Mouse (Mus musculus): ENCODE measurements around the gene Syf2. TPM values are rescaled to one million over a fixed set of nuclear protein-coding genes. Genes with fewer than 3 reads are reported as not detected.

The Syf2 gene
- polyA plus RNA-seq, 1 experiment from 2014 or later = 77.3 TPM

DNA sequence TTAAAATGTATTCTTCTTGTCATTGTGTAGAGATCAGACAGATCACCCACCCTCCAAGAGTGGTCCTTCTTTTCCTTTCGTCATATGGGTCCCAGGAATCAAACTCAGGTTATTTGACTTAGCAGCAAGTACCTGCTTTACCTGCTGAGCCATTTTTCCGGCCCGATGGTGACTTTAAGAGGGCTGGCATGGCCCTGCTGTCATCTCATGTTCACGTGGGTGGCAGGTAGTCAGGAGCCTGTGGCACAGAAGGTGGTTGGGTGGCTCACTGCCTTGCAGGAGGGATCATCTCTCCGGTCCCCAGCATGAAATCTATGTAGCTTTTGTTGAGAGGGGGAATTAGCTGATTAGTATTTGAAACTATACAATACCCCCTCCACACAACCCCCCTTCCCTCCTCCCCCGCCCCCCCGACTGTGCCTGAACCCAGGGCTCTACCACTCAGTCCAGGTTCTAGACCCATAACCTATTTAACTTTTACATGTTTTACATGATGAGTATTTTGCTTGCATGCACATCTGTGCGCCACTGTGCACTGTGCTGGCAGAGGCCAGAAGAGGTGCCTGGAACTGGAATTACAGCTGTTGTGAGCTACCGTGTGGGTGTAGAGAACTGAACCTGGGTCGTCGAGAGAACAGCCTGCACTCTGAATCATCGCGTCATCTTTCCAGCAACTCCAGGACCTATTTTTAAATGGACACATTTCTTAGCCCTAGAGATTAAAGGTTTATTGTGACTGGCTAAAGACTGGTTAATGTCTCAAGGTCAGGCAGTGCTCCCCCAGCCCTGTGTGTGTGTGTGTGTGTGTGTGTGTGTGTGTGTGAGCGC is 15.3 kb upstream of the Syf2 start:
- peak overlapping the region; percentile 92 for H3K27ac ChIP-seq (replicated peaks)

DNA sequence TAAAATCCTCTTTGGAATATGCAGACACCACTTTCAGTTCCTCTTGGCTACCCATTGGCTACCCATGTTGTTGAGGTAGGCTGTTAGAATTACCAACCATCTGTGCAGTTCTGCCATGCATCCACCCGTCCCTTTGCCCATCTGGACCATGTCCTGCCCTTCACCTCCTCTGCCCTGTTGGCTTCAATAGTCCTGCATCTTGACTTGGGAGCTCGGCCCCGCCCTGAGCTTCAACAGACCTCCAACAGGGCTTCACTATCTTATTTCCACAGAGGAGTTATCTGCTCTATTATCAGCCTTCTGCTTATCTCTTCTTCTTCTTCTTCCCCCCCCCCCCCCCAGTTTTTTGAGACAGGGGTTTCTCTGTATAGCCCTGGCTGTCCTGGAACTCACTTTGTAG is 13.5 kb upstream of the Syf2 start:
- no peak for ATAC-seq (replicated peaks)

More for the DNA sequence above, 15.3 kb upstream of the Syf2 start:
- H3K27me3 ChIP-seq = no peaks in the 10 kb centered on the region
- 53% methylated on average over 14 of the region's 14 CpGs for WGBS
- peak overlapping the region; percentile 94 for H3K9ac ChIP-seq (replicated peaks)
- peaks cover 12% of the 10 kb centered on the region for H3K36me3 ChIP-seq
- peak; percentile 53 for ATAC-seq (replicated peaks)
- no peaks in the 10 kb centered on the region for H3K9me3 ChIP-seq
- H3K4me3 ChIP-seq = peak overlapping the region; percentile 97
- peak overlapping the region; percentile 68 for H3K4me2 ChIP-seq (replicated peaks)
- H3K4me1 ChIP-seq = peaks cover 24% of the 10 kb centered on the region

GRCm38 (mm10) chr4:134918381-134918780 is 12.3 kb upstream of the Syf2 start:
- Histone ChIP-seq H3K27me3 (no peaks in the 10 kb centered on the region), H3K27ac (replicated peaks) (no peak overlapping the region), H3K4me2 (replicated peaks) (no peak overlapping the region), H3K9ac (replicated peaks) (no peak overlapping the region), H3K36me3 (no peaks in the 10 kb centered on the region), H3K4me1 (peaks cover 22% of the 10 kb centered on the region), H3K9me3 (no peaks in the 10 kb centered on the region), H3K4me3 (no peak overlapping the region)
- WGBS = 65% methylated on average over 7 of the region's 7 CpGs
- ATAC-seq (replicated peaks) = no peak

More for the DNA sequence above, 13.5 kb upstream of the Syf2 start:
- Histone ChIP-seq H3K36me3 (0 out of 2 replicates have a peak, but pooled peaks cover 2% of the 10 kb centered on the region), H3K9ac (replicated peaks) (no peak overlapping the region), H3K4me3 (no peak overlapping the region), H3K4me2 (replicated peaks) (no peak overlapping the region), H3K9me3 (no peaks in the 10 kb centered on the region), H3K27me3 (no peaks in the 10 kb centered on the region), H3K4me1 (peaks cover 24% of the 10 kb centered on the region), H3K27ac (replicated peaks) (no peak overlapping the region)
- 80% methylated on average over 3 of the region's 3 CpGs for WGBS

- H3K4me1 ChIP-seq = peaks cover 19% of the 10 kb centered on the region
- no peaks in the 10 kb centered on the region for H3K27me3 ChIP-seq
- no peak overlapping the region for H3K4me3 ChIP-seq
- no peak for ATAC-seq (replicated peaks)
- no peaks in the 10 kb centered on the region for H3K36me3 ChIP-seq
- H3K4me2 ChIP-seq (replicated peaks) = no peak overlapping the region
- H3K27ac ChIP-seq (replicated peaks) = no peak overlapping the region
- H3K9me3 ChIP-seq = no peaks in the 10 kb centered on the region
- H3K9ac ChIP-seq (replicated peaks) = no peak overlapping the region
- 46% methylated on average over 12 of the region's 12 CpGs for WGBS
Measured at GRCm38 (mm10) chr4:134919733-134920540, 10.8 kb upstream of the Syf2 start.

DNA sequence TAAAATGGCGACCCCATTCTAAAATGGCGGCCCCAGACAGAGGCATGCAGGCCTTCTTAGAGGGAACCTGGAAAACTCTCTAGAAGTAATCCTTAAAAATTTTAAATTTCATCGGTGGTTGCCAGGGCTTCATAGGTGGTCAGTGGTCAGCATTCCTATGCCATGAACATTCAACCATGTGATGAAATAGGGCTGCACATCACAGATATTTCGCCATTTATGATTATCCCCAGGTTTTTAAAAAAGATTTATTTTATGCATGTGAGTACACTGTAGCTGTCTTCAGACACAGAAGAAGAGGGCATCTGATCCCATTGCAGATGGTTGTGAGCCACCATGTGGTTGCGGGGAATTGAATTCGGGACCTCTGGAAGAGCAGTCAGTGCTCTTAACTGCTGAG is 10.1 kb upstream of the Syf2 start:
- Histone ChIP-seq H3K36me3 (peaks cover 5% of the 10 kb centered on the region), H3K27ac (replicated peaks) (no peak overlapping the region), H3K4me1 (peaks cover 18% of the 10 kb centered on the region), H3K27me3 (no peaks in the 10 kb centered on the region), H3K4me2 (replicated peaks) (no peak overlapping the region), H3K9ac (replicated peaks) (no peak overlapping the region), H3K4me3 (no peak overlapping the region), H3K9me3 (no peaks in the 10 kb centered on the region)
- 98% methylated on average over 6 of the region's 6 CpGs for WGBS
- no peak for ATAC-seq (replicated peaks)

DNA sequence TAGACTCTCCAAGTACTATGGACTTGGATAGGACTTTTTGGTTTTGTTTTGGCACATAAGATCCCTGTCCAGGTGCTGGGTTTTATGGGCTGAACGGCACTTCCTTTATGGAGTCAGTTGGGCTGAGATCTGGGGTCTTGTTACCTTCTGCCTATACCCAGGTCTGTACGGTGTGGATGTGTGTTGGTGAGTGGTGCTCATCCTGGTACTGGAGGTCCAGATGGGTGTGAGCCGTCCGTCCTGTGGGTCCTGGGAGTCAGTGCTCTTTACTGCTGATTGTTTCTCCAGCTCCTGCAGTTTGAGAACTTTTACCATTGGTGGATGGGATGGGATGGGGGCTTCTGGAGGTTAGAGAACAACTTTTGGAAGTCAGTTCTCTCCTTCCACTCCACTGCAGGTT is 9.0 kb upstream of the Syf2 start:
- 93% methylated on average over 4 of the region's 4 CpGs for WGBS
- Histone ChIP-seq H3K27ac (replicated peaks) (no peak overlapping the region), H3K4me3 (no peak overlapping the region)

GRCm38 (mm10) chr4:134922111-134922924 is 8.4 kb upstream of the Syf2 start:
- ATAC-seq (replicated peaks) = no peak; the same call in 1 of the 2 replicates
- H3K9me3 ChIP-seq = no peaks in the 10 kb centered on the region
- 57% methylated on average over 10 of the region's 10 CpGs for WGBS
- H3K4me3 ChIP-seq = peak overlapping the region; percentile 95
- H3K36me3 ChIP-seq = peaks cover 20% of the 10 kb centered on the region
- peak overlapping the region; percentile 53 for H3K4me2 ChIP-seq (replicated peaks)
- H3K27ac ChIP-seq (replicated peaks) = peak overlapping the region; percentile 88
- H3K4me1 ChIP-seq = peaks cover 30% of the 10 kb centered on the region
- H3K27me3 ChIP-seq = no peaks in the 10 kb centered on the region
- H3K9ac ChIP-seq (replicated peaks) = peak overlapping the region; percentile 54

More for the DNA sequence above, 9.0 kb upstream of the Syf2 start:
- H3K9me3 ChIP-seq = no peaks in the 10 kb centered on the region
- ATAC-seq (replicated peaks) = no peak
- no peak overlapping the region for H3K9ac ChIP-seq (replicated peaks)
- peaks cover 27% of the 10 kb centered on the region for H3K4me1 ChIP-seq
- H3K27me3 ChIP-seq = no peaks in the 10 kb centered on the region
- peaks cover 15% of the 10 kb centered on the region for H3K36me3 ChIP-seq
- H3K4me2 ChIP-seq (replicated peaks) = no peak overlapping the region

GRCm38 (mm10) chr4:134922925-134923244 is 7.8 kb upstream of the Syf2 start:
- H3K27me3 ChIP-seq = no peaks in the 10 kb centered on the region
- H3K4me1 ChIP-seq = peaks cover 30% of the 10 kb centered on the region
- H3K36me3 ChIP-seq = peaks cover 26% of the 10 kb centered on the region
- H3K4me3 ChIP-seq = peak overlapping the region; percentile 95
- H3K9ac ChIP-seq (replicated peaks) = peak overlapping the region; percentile 54
- no peaks in the 10 kb centered on the region for H3K9me3 ChIP-seq
- WGBS = 0% methylated on average over 13 of the region's 13 CpGs
- H3K27ac ChIP-seq (replicated peaks) = peak overlapping the region; percentile 88
- ATAC-seq (replicated peaks) = peak; percentile 59
- H3K4me2 ChIP-seq (replicated peaks) = peak overlapping the region; percentile 53

DNA sequence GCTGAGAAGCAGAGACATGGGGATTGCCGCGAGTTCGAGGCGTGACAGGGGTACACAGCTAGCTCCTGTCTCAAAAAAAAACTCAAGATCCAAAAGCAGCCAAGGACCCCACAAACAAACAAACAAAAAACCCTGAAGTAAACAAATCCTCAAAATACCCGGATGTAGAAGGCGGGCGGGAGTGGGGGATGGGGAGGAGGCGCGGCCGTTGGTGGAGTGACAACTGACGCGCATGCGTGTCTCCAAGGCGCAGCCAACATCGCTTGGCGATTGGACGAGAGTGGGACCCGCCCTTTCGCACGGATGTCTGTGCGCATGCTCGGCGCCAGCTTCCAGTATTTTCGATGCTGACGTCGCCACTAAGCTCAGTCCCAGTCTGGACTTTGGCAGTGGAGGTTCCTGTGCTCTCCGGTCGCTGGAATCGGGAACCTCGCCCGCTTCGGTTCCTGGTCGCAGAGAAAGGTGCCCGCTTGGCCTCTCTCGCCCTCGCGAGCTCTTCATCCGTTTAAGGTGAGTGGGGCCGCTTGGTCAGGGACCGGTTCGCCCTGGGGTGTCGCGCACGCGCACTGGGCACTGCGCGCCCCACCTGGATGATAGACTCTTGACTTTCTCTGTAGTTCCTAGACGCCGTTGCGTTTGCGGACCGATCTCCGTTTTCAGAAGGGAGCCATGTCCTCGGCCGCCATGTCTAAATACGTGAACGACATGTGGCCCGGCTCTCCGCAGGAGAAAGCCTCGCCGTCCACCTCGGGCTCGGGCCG is 7.3 kb upstream of the Syf2 start, which contains the start of gene Rsrp1:
Gene Rsrp1 (plus strand): TSS at position 335 of the 761 bp plus-strand sequence.
- under 1% methylated on average over 64 of the region's 64 CpGs for WGBS
- Histone ChIP-seq H3K36me3 (peaks cover 31% of the 10 kb centered on the region), H3K4me2 (replicated peaks) (peak within 1 kb of the TSS; percentile 77), H3K9me3 (no peaks in the 10 kb centered on the region), H3K27ac (replicated peaks) (peak within 1 kb of the TSS; percentile 94), H3K27me3 (no peaks in the 10 kb centered on the region), H3K9ac (replicated peaks) (peak within 1 kb of the TSS; percentile 94), H3K4me3 (peak within 1 kb of the TSS; percentile 95), H3K4me1 (peaks cover 30% of the 10 kb centered on the region)
- ATAC-seq (replicated peaks) = peak; percentile 97

GRCm38 (mm10) chr4:134924019-134924741 is 6.5 kb upstream of the Syf2 start:
- no peaks in the 10 kb centered on the region for H3K27me3 ChIP-seq
- no peaks in the 10 kb centered on the region for H3K9me3 ChIP-seq
- H3K4me2 ChIP-seq (replicated peaks) = peak overlapping the region; percentile 77
- peak overlapping the region; percentile 94 for H3K27ac ChIP-seq (replicated peaks)
- peak overlapping the region; percentile 94 for H3K9ac ChIP-seq (replicated peaks)
- peak overlapping the region; percentile 95 for H3K4me3 ChIP-seq
- ATAC-seq (replicated peaks) = peak; percentile 3; the same call in 1 of the 2 replicates
- peaks cover 30% of the 10 kb centered on the region for H3K4me1 ChIP-seq
- WGBS = under 1% methylated on average over 75 of the region's 75 CpGs
- peaks cover 34% of the 10 kb centered on the region for H3K36me3 ChIP-seq
